Mouse (Mus musculus) macrophage (primary cell): ENCODE measurements at regions not wholly inside any gene's neighbourhood (a gene's known extent, or its start where the extent isn't known, plus 50 kb on each side); places are given as distances from the start of the nearest gene placed in this dataset.

Source experiments
- H3K27ac ChIP-seq: fragments of 350-480 bp; formaldehyde crosslinking; 2 replicates; pipeline ENCODE4 v1.9.0; 2021
- H3K36me3 ChIP-seq: fragments of 350-480 bp; formaldehyde crosslinking; 2 replicates; pipeline ENCODE4 v1.9.0; 2021; ENCODE audit errors: inconsistent target
- H3K4me3 ChIP-seq: fragments of 350-480 bp; formaldehyde crosslinking; 2 replicates; pipeline ENCODE4 v1.9.0; 2021; ENCODE audit errors: inconsistent target
- H3K79me2 ChIP-seq: fragments of 350-480 bp; formaldehyde crosslinking; 2 replicates; pipeline ENCODE4 v1.9.0; 2021; ENCODE audit errors: inconsistent target
- WGBS: methylation state at CpG from one replicate; pipeline ENCODE4 v1.1.7; 2026; ENCODE audit warnings: inconsistent platforms; ENCODE audit not compliant: missing documents; 5-methylcytosine and 5-hydroxymethylcytosine counted together

GRCm38 (mm10) chr10:42089235-42089625 lies 71.0 kb upstream of the Armc2 start:
- WGBS = 0% methylated on average over 3 of the region's 3 CpGs
- no peaks in the 10 kb centered on the region for H3K36me3 ChIP-seq
- peak overlapping the region; percentile 71 for H3K27ac ChIP-seq
- H3K79me2 ChIP-seq = no peaks in the 10 kb centered on the region
- no peak overlapping the region for H3K4me3 ChIP-seq

- Histone ChIP-seq H3K79me2 (no peaks in the 10 kb centered on the region), H3K4me3 (no peak overlapping the region), H3K36me3 (no peaks in the 10 kb centered on the region), H3K27ac (peak overlapping the region; percentile 71)
- 53% methylated on average over 14 of the region's 14 CpGs for WGBS
These were observed 70.5 kb upstream of the Armc2 start for GRCm38 (mm10) chr10:42088570-42089234.

- Histone ChIP-seq H3K4me3 (no peak overlapping the region), H3K27ac (no peak overlapping the region), H3K36me3 (no peaks in the 10 kb centered on the region), H3K79me2 (no peaks in the 10 kb centered on the region)
- WGBS = 89% methylated on average over 3 of the region's 3 CpGs
These were observed 69.7 kb upstream of the Armc2 start for GRCm38 (mm10) chr10:42087906-42088305.

- Histone ChIP-seq H3K4me3 (no peak overlapping the region), H3K36me3 (no peaks in the 10 kb centered on the region), H3K79me2 (no peaks in the 10 kb centered on the region), H3K27ac (no peak overlapping the region)
- 95% methylated on average over 10 of the region's 10 CpGs for WGBS
These were observed 68.4 kb upstream of the Armc2 start for GRCm38 (mm10) chr10:42086691-42087090.

- Histone ChIP-seq H3K4me3 (no peak overlapping the region), H3K27ac (no peak overlapping the region), H3K79me2 (no peaks in the 10 kb centered on the region), H3K36me3 (no peaks in the 10 kb centered on the region)
- 86% methylated on average over 2 of the region's 2 CpGs for WGBS
These were observed 67.1 kb upstream of the Armc2 start for GRCm38 (mm10) chr10:42085295-42085694.

- Histone ChIP-seq H3K36me3 (no peaks in the 10 kb centered on the region), H3K79me2 (no peaks in the 10 kb centered on the region), H3K4me3 (no peak overlapping the region), H3K27ac (no peak overlapping the region)
- 60% methylated on average over 7 of the region's 7 CpGs for WGBS
These were observed 64.1 kb upstream of the Armc2 start for GRCm38 (mm10) chr10:42082227-42082840.

- H3K36me3 ChIP-seq = no peaks in the 10 kb centered on the region
- H3K27ac ChIP-seq = no peak overlapping the region
- H3K79me2 ChIP-seq = no peaks in the 10 kb centered on the region
- H3K4me3 ChIP-seq = no peak overlapping the region
These were observed 61.5 kb upstream of the Armc2 start for GRCm38 (mm10) chr10:42079775-42080174.

- Histone ChIP-seq H3K27ac (no peak overlapping the region), H3K79me2 (no peaks in the 10 kb centered on the region), H3K4me3 (no peak overlapping the region), H3K36me3 (no peaks in the 10 kb centered on the region)
- WGBS = 92% methylated on average over 4 of the region's 4 CpGs
These were observed 58.5 kb upstream of the Armc2 start for GRCm38 (mm10) chr10:42076711-42077110.

- H3K4me3 ChIP-seq = no peak overlapping the region
- H3K36me3 ChIP-seq = no peaks in the 10 kb centered on the region
- H3K27ac ChIP-seq = no peak overlapping the region
- WGBS = 93% methylated on average over 1 of the region's 6 CpGs
- no peaks in the 10 kb centered on the region for H3K79me2 ChIP-seq
These were observed 57.3 kb upstream of the Armc2 start for GRCm38 (mm10) chr10:42075545-42075944.

- Histone ChIP-seq H3K79me2 (no peaks in the 10 kb centered on the region), H3K36me3 (no peaks in the 10 kb centered on the region), H3K27ac (no peak overlapping the region), H3K4me3 (no peak overlapping the region)
- WGBS = 87% methylated on average over 9 of the region's 9 CpGs
These were observed 54.5 kb upstream of the Armc2 start for GRCm38 (mm10) chr10:42072758-42073157.

- Histone ChIP-seq H3K79me2 (no peaks in the 10 kb centered on the region), H3K4me3 (no peak overlapping the region), H3K27ac (no peak overlapping the region), H3K36me3 (no peaks in the 10 kb centered on the region)
- WGBS = 67% methylated on average over 3 of the region's 3 CpGs
These were observed 53.9 kb upstream of the Armc2 start for GRCm38 (mm10) chr10:42072131-42072530.

- no peaks in the 10 kb centered on the region for H3K79me2 ChIP-seq
- no peak overlapping the region for H3K27ac ChIP-seq
- WGBS = 61% methylated on average over 7 of the region's 8 CpGs
These were observed 53.3 kb upstream of the Armc2 start for GRCm38 (mm10) chr10:42071404-42072024.

GRCm38 (mm10) chr10:42070611-42071403 lies 52.6 kb upstream of the Armc2 start:
- Histone ChIP-seq H3K27ac (no peak overlapping the region), H3K36me3 (no peaks in the 10 kb centered on the region), H3K4me3 (no peak overlapping the region), H3K79me2 (no peaks in the 10 kb centered on the region)
- WGBS = 64% methylated on average over 10 of the region's 10 CpGs

More at GRCm38 (mm10) chr10:42071404-42072024, 53.3 kb upstream of the Armc2 start:
- Histone ChIP-seq H3K4me3 (no peak overlapping the region), H3K36me3 (no peaks in the 10 kb centered on the region)

- Histone ChIP-seq H3K27ac (no peak overlapping the region), H3K36me3 (no peaks in the 10 kb centered on the region), H3K4me3 (no peak overlapping the region), H3K79me2 (no peaks in the 10 kb centered on the region)
- 95% methylated on average over 8 of the region's 8 CpGs for WGBS
These were observed 51.5 kb upstream of the Armc2 start for GRCm38 (mm10) chr10:42069751-42070150.

GRCm38 (mm10) chr10:42068497-42068896 lies 50.3 kb upstream of the Armc2 start:
- no peak overlapping the region for H3K27ac ChIP-seq

More at GRCm38 (mm10) chr10:42068497-42068896, 50.3 kb upstream of the Armc2 start:
- Histone ChIP-seq H3K36me3 (no peaks in the 10 kb centered on the region), H3K79me2 (no peaks in the 10 kb centered on the region), H3K4me3 (no peak overlapping the region)
- WGBS = 38% methylated on average over 2 of the region's 2 CpGs
